Mouse (Mus musculus): ENCODE measurements around the gene Otud7b. TPM values are rescaled to one million over a fixed set of nuclear protein-coding genes. Genes with fewer than 3 reads are reported as not detected.

Gene Otud7b
- polyA plus RNA-seq, 1 experiment, result 11.6 TPM

GRCm38 (mm10) chr3:96063299-96063698 is 41.0 kb upstream of the Otud7b start:
- Histone ChIP-seq H3K27ac (ENCODE audit: control insufficient read depth, insufficient read depth, low read length) (no peak overlapping the region), H3K27me3 (ENCODE audit: control insufficient read depth, insufficient read depth, low read length) (no peaks in the 10 kb centered on the region), H3K4me1 (replicated peaks; ENCODE audit: control insufficient read depth, insufficient read depth, low read length) (no peaks in the 10 kb centered on the region), H3K4me3 (ENCODE audit: control insufficient read depth, insufficient read depth, low read length) (no peak overlapping the region), H3K36me3 (ENCODE audit: control insufficient read depth, insufficient read depth, low read length) (no peaks in the 10 kb centered on the region)
- WGBS, result 97% methylated on average over 2 of the region's 2 CpGs
- TF ChIP-seq POLR2A (IDR thresholded peaks at IDR 0.05; ENCODE audit: control insufficient read depth, extremely low read depth, insufficient read depth, low read length, poor library complexity) (no peak), CTCF (IDR thresholded peaks at IDR 0.05; ENCODE audit: borderline replicate concordance, control insufficient read depth, extremely low read depth, insufficient read depth, low read length, poor library complexity) (no peak)
- no peak for DNase-seq

- Histone ChIP-seq H3K4me1 (replicated peaks; ENCODE audit: control insufficient read depth, insufficient read depth, low read length) (no peaks in the 10 kb centered on the region), H3K27me3 (ENCODE audit: control insufficient read depth, insufficient read depth, low read length) (no peaks in the 10 kb centered on the region), H3K36me3 (ENCODE audit: control insufficient read depth, insufficient read depth, low read length) (no peaks in the 10 kb centered on the region), H3K27ac (ENCODE audit: control insufficient read depth, insufficient read depth, low read length) (no peak overlapping the region), H3K4me3 (ENCODE audit: control insufficient read depth, insufficient read depth, low read length) (no peak overlapping the region)
- TF ChIP-seq CTCF (IDR thresholded peaks at IDR 0.05; ENCODE audit: borderline replicate concordance, control insufficient read depth, extremely low read depth, insufficient read depth, low read length, poor library complexity), result no peak
- no peak for TF ChIP-seq POLR2A (IDR thresholded peaks at IDR 0.05; ENCODE audit: control insufficient read depth, extremely low read depth, insufficient read depth, low read length, poor library complexity)
- no peak for DNase-seq
- 84% methylated on average over 3 of the region's 3 CpGs for whole genome bisulfite sequencing
Measured at GRCm38 (mm10) chr3:96064217-96064616, 40.1 kb upstream of the Otud7b start.

GRCm38 (mm10) chr3:96065147-96065546 is 39.2 kb upstream of the Otud7b start:
- no peaks in the 10 kb centered on the region for H3K36me3 ChIP-seq (ENCODE audit: control insufficient read depth, insufficient read depth, low read length)

GRCm38 (mm10) chr3:96065754-96066375 is 38.5 kb upstream of the Otud7b start:
- DNase-seq, result peak; percentile 33
- Histone ChIP-seq H3K4me1 (replicated peaks; ENCODE audit: control insufficient read depth, insufficient read depth, low read length) (no peaks in the 10 kb centered on the region), H3K27me3 (ENCODE audit: control insufficient read depth, insufficient read depth, low read length) (no peaks in the 10 kb centered on the region), H3K27ac (ENCODE audit: control insufficient read depth, insufficient read depth, low read length) (no peak overlapping the region), H3K4me3 (ENCODE audit: control insufficient read depth, insufficient read depth, low read length) (no peak overlapping the region), H3K36me3 (ENCODE audit: control insufficient read depth, insufficient read depth, low read length) (no peaks in the 10 kb centered on the region)
- TF ChIP-seq CTCF (IDR thresholded peaks at IDR 0.05; ENCODE audit: borderline replicate concordance, control insufficient read depth, extremely low read depth, insufficient read depth, low read length, poor library complexity) (no peak), POLR2A (IDR thresholded peaks at IDR 0.05; ENCODE audit: control insufficient read depth, extremely low read depth, insufficient read depth, low read length, poor library complexity) (no peak)
- 46% methylated on average over 20 of the region's 20 CpGs for WGBS

More at GRCm38 (mm10) chr3:96065147-96065546, 39.2 kb upstream of the Otud7b start:
- Histone ChIP-seq H3K27ac (ENCODE audit: control insufficient read depth, insufficient read depth, low read length) (no peak overlapping the region), H3K4me3 (ENCODE audit: control insufficient read depth, insufficient read depth, low read length) (no peak overlapping the region), H3K4me1 (replicated peaks; ENCODE audit: control insufficient read depth, insufficient read depth, low read length) (no peaks in the 10 kb centered on the region), H3K27me3 (ENCODE audit: control insufficient read depth, insufficient read depth, low read length) (no peaks in the 10 kb centered on the region)
- DNase-seq, result no peak
- TF ChIP-seq POLR2A (IDR thresholded peaks at IDR 0.05; ENCODE audit: control insufficient read depth, extremely low read depth, insufficient read depth, low read length, poor library complexity) (no peak), CTCF (IDR thresholded peaks at IDR 0.05; ENCODE audit: borderline replicate concordance, control insufficient read depth, extremely low read depth, insufficient read depth, low read length, poor library complexity) (no peak)
- 70% methylated on average over 4 of the region's 4 CpGs for WGBS

- WGBS, result 88% methylated on average over 5 of the region's 5 CpGs
- TF ChIP-seq CTCF (IDR thresholded peaks at IDR 0.05; ENCODE audit: borderline replicate concordance, control insufficient read depth, extremely low read depth, insufficient read depth, low read length, poor library complexity) (no peak), POLR2A (IDR thresholded peaks at IDR 0.05; ENCODE audit: control insufficient read depth, extremely low read depth, insufficient read depth, low read length, poor library complexity) (no peak)
- no peak for DNase-seq
- Histone ChIP-seq H3K27me3 (ENCODE audit: control insufficient read depth, insufficient read depth, low read length) (no peaks in the 10 kb centered on the region), H3K4me3 (ENCODE audit: control insufficient read depth, insufficient read depth, low read length) (no peak overlapping the region), H3K27ac (ENCODE audit: control insufficient read depth, insufficient read depth, low read length) (no peak overlapping the region), H3K36me3 (ENCODE audit: control insufficient read depth, insufficient read depth, low read length) (no peaks in the 10 kb centered on the region), H3K4me1 (replicated peaks; ENCODE audit: control insufficient read depth, insufficient read depth, low read length) (no peaks in the 10 kb centered on the region)
Measured at GRCm38 (mm10) chr3:96066741-96067140, 37.6 kb upstream of the Otud7b start.

- WGBS, result 96% methylated on average over 6 of the region's 6 CpGs
- Histone ChIP-seq H3K4me3 (ENCODE audit: control insufficient read depth, insufficient read depth, low read length) (no peak overlapping the region), H3K27ac (ENCODE audit: control insufficient read depth, insufficient read depth, low read length) (no peak overlapping the region), H3K4me1 (replicated peaks; ENCODE audit: control insufficient read depth, insufficient read depth, low read length) (no peaks in the 10 kb centered on the region), H3K36me3 (ENCODE audit: control insufficient read depth, insufficient read depth, low read length) (no peaks in the 10 kb centered on the region), H3K27me3 (ENCODE audit: control insufficient read depth, insufficient read depth, low read length) (no peaks in the 10 kb centered on the region)
- no peak for DNase-seq
- TF ChIP-seq CTCF (IDR thresholded peaks at IDR 0.05; ENCODE audit: borderline replicate concordance, control insufficient read depth, extremely low read depth, insufficient read depth, low read length, poor library complexity), result no peak
- no peak for TF ChIP-seq POLR2A (IDR thresholded peaks at IDR 0.05; ENCODE audit: control insufficient read depth, extremely low read depth, insufficient read depth, low read length, poor library complexity)
Measured at GRCm38 (mm10) chr3:96069046-96069445, 35.3 kb upstream of the Otud7b start.

GRCm38 (mm10) chr3:96069542-96069941 is 34.8 kb upstream of the Otud7b start:
- WGBS, result 28% methylated on average over 1 of the region's 1 CpGs
- no peak for TF ChIP-seq CTCF (IDR thresholded peaks at IDR 0.05; ENCODE audit: borderline replicate concordance, control insufficient read depth, extremely low read depth, insufficient read depth, low read length, poor library complexity)
- no peak for TF ChIP-seq POLR2A (IDR thresholded peaks at IDR 0.05; ENCODE audit: control insufficient read depth, extremely low read depth, insufficient read depth, low read length, poor library complexity)
- Histone ChIP-seq H3K36me3 (ENCODE audit: control insufficient read depth, insufficient read depth, low read length) (no peaks in the 10 kb centered on the region), H3K27me3 (ENCODE audit: control insufficient read depth, insufficient read depth, low read length) (no peaks in the 10 kb centered on the region), H3K27ac (ENCODE audit: control insufficient read depth, insufficient read depth, low read length) (no peak overlapping the region), H3K4me1 (replicated peaks; ENCODE audit: control insufficient read depth, insufficient read depth, low read length) (no peaks in the 10 kb centered on the region), H3K4me3 (ENCODE audit: control insufficient read depth, insufficient read depth, low read length) (no peak overlapping the region)
- DNase-seq, result no peak

All from thymus, adult 2 months (tissue).